Mouse (Mus musculus) liver, postnatal 0 days (tissue): ENCODE results near the gene Kctd3.

ENCODE experiments used
- CTCF ChIP-seq: sonication (generic); IDR thresholded peaks from 2 replicates; pipeline ENCODE4 v1.5.1; 2016; ENCODE audit warnings: antibody characterized with exemption, low read depth
- EP300 ChIP-seq: IDR thresholded peaks from 2 replicates; pipeline ENCODE4 v1.6.1; 2016; ENCODE audit warnings: antibody characterized with exemption, low read depth, mild to moderate bottlenecking

GRCm38 (mm10) chr1:189055933-189056332 is 48.3 kb upstream of the Kctd3 start:
- TF ChIP-seq EP300, result no peak
- TF ChIP-seq CTCF, result no peak
